Mouse (Mus musculus) spleen, adult 10 weeks (tissue): ENCODE results near the gene Chst12. TPM values are rescaled to one million over a fixed set of nuclear protein-coding genes. Genes with fewer than 3 reads are reported as not detected.

Experiments used
- polyA plus RNA-seq: library from polyadenylated mRNA; stranded (reverse); fragments of 350-450 nt; fragmentation: Illumina TruSeq; extraction: RNeasy Lipid Tissue Mini Kit (QIAGEN cat#74804); gene quantifications from one replicate; pipeline ENCODE4 v1.2.3, GENCODE M21; 2015; ENCODE audit warnings: low replicate concordance; ENCODE audit not compliant: insufficient read depth

Gene Chst12
- 6.2 TPM for polyA plus RNA-seq

GRCm38 (mm10) chr5:140505208-140505780 is at the start of gene Chst12:
Gene Chst12 (plus strand): TSS chr5:140505550.

GRCm38 (mm10) chr5:140564896-140565295 is 59.5 kb downstream of the Chst12 start, which contains the start of gene Grifin:
Gene Grifin (minus strand): TSS chr5:140565071.

Other genes starting within 250 kb of the Chst12 start
- gene Mad1l1, start 184.0 kb upstream of the Chst12 start, polyA plus RNA-seq, result 5.5 TPM
- 9.8 TPM for gene Nudt1, start 183.9 kb upstream of the Chst12 start, polyA plus RNA-seq
- 2.8 TPM for gene Mrm2, start 173.7 kb upstream of the Chst12 start, polyA plus RNA-seq
- 33.1 TPM for gene Snx8, start 116.3 kb upstream of the Chst12 start, polyA plus RNA-seq
- gene Eif3b, start 86.2 kb upstream of the Chst12 start, polyA plus RNA-seq, result 107 TPM
- gene Gm4869, start 59.9 kb upstream of the Chst12 start, polyA plus RNA-seq, result not detected
- gene Grifin, start 59.5 kb downstream of the Chst12 start, polyA plus RNA-seq, result not detected
- gene Lfng, start 101.8 kb downstream of the Chst12 start, polyA plus RNA-seq, result 28.2 TPM
- 19.2 TPM for gene Ttyh3, start 143.5 kb downstream of the Chst12 start, polyA plus RNA-seq
- 15.1 TPM for gene Iqce, start 196.8 kb downstream of the Chst12 start, polyA plus RNA-seq
- gene Brat1, start 199.5 kb downstream of the Chst12 start, polyA plus RNA-seq, result 10.6 TPM
- gene Amz1, start 218.6 kb downstream of the Chst12 start, polyA plus RNA-seq, result 9.0 TPM